Mouse (Mus musculus): Measurements from ENCODE around the gene Fam234b. TPM values are rescaled to one million over a fixed set of nuclear protein-coding genes. Genes with fewer than 3 reads are reported as not detected.
A peak's percentile ranks its signal among the peaks of the same experiment; 100 is the strongest.

Gene Fam234b
- polyA plus RNA-seq, 1 experiment from 2014 or later, result 34.2 TPM

GRCm38 (mm10) chr6:135211169-135211568, 13.4 kb downstream of the Fam234b start:
- DNase-seq (ENCODE audit: low spot score), result no peak
- no peak overlapping the region for H3K4me3 ChIP-seq (ENCODE audit: low read depth, low read length)
- H3K4me1 ChIP-seq (replicated peaks; ENCODE audit: control insufficient read depth, insufficient read depth, low read length), result peaks cover 14% of the 10 kb centered on the region
- H3K27ac ChIP-seq (ENCODE audit: low read depth, low read length), result no peak overlapping the region
- H3K9me3 ChIP-seq (ENCODE audit: control insufficient read depth, low read length), result no peaks in the 10 kb centered on the region
- ATAC-seq (replicated peaks; ENCODE audit: low FRiP score), result peak; percentile 82
- H3K36me3 ChIP-seq (ENCODE audit: control insufficient read depth, insufficient read depth, low read length), result peaks cover 7% of the 10 kb centered on the region; the same call in 1 of the 2 replicates
- H3K27me3 ChIP-seq (replicated peaks; ENCODE audit: control insufficient read depth, insufficient read depth, low read length), result no peaks in the 10 kb centered on the region
- 55% methylated on average over 7 of the region's 7 CpGs for WGBS
- H3K9ac ChIP-seq (ENCODE audit: low read depth, low read length), result peak overlapping the region; percentile 27; the same call in 1 of the 2 replicates
- peak overlapping the region; percentile 42 for H3K4me2 ChIP-seq

DNA sequence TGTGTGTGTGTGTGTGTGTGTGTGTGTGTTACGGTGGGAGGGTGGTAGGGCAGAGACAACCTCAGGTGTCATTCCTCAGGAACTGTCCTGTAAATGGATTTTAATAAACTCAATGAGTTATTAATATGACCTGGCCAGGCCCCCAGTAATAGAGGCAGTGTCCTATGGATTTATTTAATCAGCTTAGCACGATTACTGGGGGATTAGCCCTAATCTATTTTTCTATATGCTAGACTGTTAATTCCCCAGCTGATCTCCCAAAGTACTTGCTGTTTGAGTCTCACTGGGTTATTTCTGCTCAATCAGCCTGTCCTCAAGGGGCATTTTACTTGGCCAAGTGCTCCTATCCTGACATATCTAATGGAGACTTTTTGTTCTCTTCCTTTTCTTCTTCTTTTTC, 14.9 kb downstream of the Fam234b start:
- WGBS, result 82% methylated on average over 2 of the region's 2 CpGs

GRCm38 (mm10) chr6:135218330-135218729, 20.6 kb downstream of the Fam234b start:
- Histone ChIP-seq H3K36me3 (ENCODE audit: control insufficient read depth, insufficient read depth, low read length) (peaks cover 7% of the 10 kb centered on the region; the same call in 1 of the 2 replicates), H3K27ac (ENCODE audit: low read depth, low read length) (no peak overlapping the region)
- ATAC-seq (replicated peaks; ENCODE audit: low FRiP score), result no peak

More for the DNA sequence above, 14.9 kb downstream of the Fam234b start:
- Histone ChIP-seq H3K4me3 (ENCODE audit: low read depth, low read length) (no peak overlapping the region), H3K4me1 (replicated peaks; ENCODE audit: control insufficient read depth, insufficient read depth, low read length) (peaks cover 11% of the 10 kb centered on the region), H3K9me3 (ENCODE audit: control insufficient read depth, low read length) (no peaks in the 10 kb centered on the region), H3K36me3 (ENCODE audit: control insufficient read depth, insufficient read depth, low read length) (peaks cover 7% of the 10 kb centered on the region; the same call in 1 of the 2 replicates), H3K9ac (ENCODE audit: low read depth, low read length) (no peak overlapping the region), H3K27ac (ENCODE audit: low read depth, low read length) (no peak overlapping the region), H3K4me2 (no peak overlapping the region), H3K27me3 (replicated peaks; ENCODE audit: control insufficient read depth, insufficient read depth, low read length) (no peaks in the 10 kb centered on the region)
- DNase-seq (ENCODE audit: low spot score) (no peak), ATAC-seq (replicated peaks; ENCODE audit: low FRiP score) (no peak)

GRCm38 (mm10) chr6:135219916-135220315, 22.1 kb downstream of the Fam234b start:
- no peaks in the 10 kb centered on the region for H3K36me3 ChIP-seq (ENCODE audit: control insufficient read depth, insufficient read depth, low read length)
- H3K4me1 ChIP-seq (replicated peaks; ENCODE audit: control insufficient read depth, insufficient read depth, low read length), result no peaks in the 10 kb centered on the region
- H3K4me2 ChIP-seq, result no peak overlapping the region
- no peaks in the 10 kb centered on the region for H3K9me3 ChIP-seq (ENCODE audit: control insufficient read depth, low read length)
- no peak overlapping the region for H3K9ac ChIP-seq (ENCODE audit: low read depth, low read length)
- H3K27ac ChIP-seq (ENCODE audit: low read depth, low read length), result no peak overlapping the region
- ATAC-seq (replicated peaks; ENCODE audit: low FRiP score) (no peak), DNase-seq (ENCODE audit: low spot score) (no peak)
- no peak overlapping the region for H3K4me3 ChIP-seq (ENCODE audit: low read depth, low read length)
- WGBS, result 90% methylated on average over 5 of the region's 5 CpGs
- no peaks in the 10 kb centered on the region for H3K27me3 ChIP-seq (replicated peaks; ENCODE audit: control insufficient read depth, insufficient read depth, low read length)

More at GRCm38 (mm10) chr6:135218330-135218729, 20.6 kb downstream of the Fam234b start:
- no peak overlapping the region for H3K4me3 ChIP-seq (ENCODE audit: low read depth, low read length)
- no peaks in the 10 kb centered on the region for H3K9me3 ChIP-seq (ENCODE audit: control insufficient read depth, low read length)
- no peaks in the 10 kb centered on the region for H3K4me1 ChIP-seq (replicated peaks; ENCODE audit: control insufficient read depth, insufficient read depth, low read length)
- H3K9ac ChIP-seq (ENCODE audit: low read depth, low read length), result no peak overlapping the region
- no peak for DNase-seq (ENCODE audit: low spot score)
- WGBS, result 55% methylated on average over 8 of the region's 8 CpGs
- no peaks in the 10 kb centered on the region for H3K27me3 ChIP-seq (replicated peaks; ENCODE audit: control insufficient read depth, insufficient read depth, low read length)
- H3K4me2 ChIP-seq, result no peak overlapping the region

GRCm38 (mm10) chr6:135223786-135224416, 26.1 kb downstream of the Fam234b start:
- H3K4me1 ChIP-seq (replicated peaks; ENCODE audit: control insufficient read depth, insufficient read depth, low read length), result peaks cover 7% of the 10 kb centered on the region; the same call in 1 of the 2 replicates
- DNase-seq (ENCODE audit: low spot score) (no peak), ATAC-seq (replicated peaks; ENCODE audit: low FRiP score) (no peak)
- H3K36me3 ChIP-seq (ENCODE audit: control insufficient read depth, insufficient read depth, low read length), result 0 out of 2 replicates have a peak, but pooled peaks cover 2% of the 10 kb centered on the region
- no peak overlapping the region for H3K27ac ChIP-seq (ENCODE audit: low read depth, low read length)
- no peak overlapping the region for H3K4me2 ChIP-seq
- no peaks in the 10 kb centered on the region for H3K27me3 ChIP-seq (replicated peaks; ENCODE audit: control insufficient read depth, insufficient read depth, low read length)
- 67% methylated on average over 6 of the region's 6 CpGs for WGBS
- H3K9ac ChIP-seq (ENCODE audit: low read depth, low read length), result no peak overlapping the region
- H3K4me3 ChIP-seq (ENCODE audit: low read depth, low read length), result no peak overlapping the region
- no peaks in the 10 kb centered on the region for H3K9me3 ChIP-seq (ENCODE audit: control insufficient read depth, low read length)

DNA sequence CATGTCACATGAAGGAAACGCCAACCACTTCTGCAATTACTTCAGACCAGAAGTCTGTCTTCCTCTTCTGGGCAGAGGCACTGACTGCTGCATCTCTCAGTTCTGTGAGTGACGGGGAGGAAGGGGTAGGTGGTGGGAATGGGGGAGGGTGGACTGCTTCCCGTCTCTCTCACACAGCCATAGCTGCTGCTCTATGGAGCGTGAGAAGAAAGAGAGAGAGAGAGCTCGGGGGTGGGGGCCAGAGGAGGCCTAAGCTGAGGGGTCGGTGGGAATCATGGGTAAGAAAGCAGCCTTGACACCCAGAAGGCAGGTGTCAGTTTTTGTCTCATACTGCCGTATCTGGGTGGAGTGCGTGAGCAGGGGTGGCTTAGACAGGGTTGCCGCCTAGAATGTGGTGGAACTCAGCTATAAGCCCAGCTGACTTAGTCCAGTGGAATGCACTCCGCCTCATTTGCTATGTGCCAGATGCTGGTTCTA, 30.7 kb downstream of the Fam234b start:
- Histone ChIP-seq H3K9ac (ENCODE audit: low read depth, low read length) (no peak overlapping the region), H3K4me1 (replicated peaks; ENCODE audit: control insufficient read depth, insufficient read depth, low read length) (peaks cover 11% of the 10 kb centered on the region; the same call in 1 of the 2 replicates), H3K27me3 (replicated peaks; ENCODE audit: control insufficient read depth, insufficient read depth, low read length) (no peaks in the 10 kb centered on the region), H3K36me3 (ENCODE audit: control insufficient read depth, insufficient read depth, low read length) (0 out of 2 replicates have a peak, but pooled peaks cover 2% of the 10 kb centered on the region), H3K9me3 (ENCODE audit: control insufficient read depth, low read length) (no peaks in the 10 kb centered on the region), H3K27ac (ENCODE audit: low read depth, low read length) (no peak overlapping the region), H3K4me3 (ENCODE audit: low read depth, low read length) (no peak overlapping the region), H3K4me2 (no peak overlapping the region)
- 54% methylated on average over 10 of the region's 10 CpGs for WGBS
- DNase-seq (ENCODE audit: low spot score) (no peak), ATAC-seq (replicated peaks; ENCODE audit: low FRiP score) (peak; percentile 42; the same call in 1 of the 2 replicates)

GRCm38 (mm10) chr6:135230586-135230985, 32.8 kb downstream of the Fam234b start:
- Histone ChIP-seq H3K9ac (ENCODE audit: low read depth, low read length) (no peak overlapping the region), H3K27me3 (replicated peaks; ENCODE audit: control insufficient read depth, insufficient read depth, low read length) (no peaks in the 10 kb centered on the region), H3K4me3 (ENCODE audit: low read depth, low read length) (no peak overlapping the region), H3K27ac (ENCODE audit: low read depth, low read length) (no peak overlapping the region), H3K4me1 (replicated peaks; ENCODE audit: control insufficient read depth, insufficient read depth, low read length) (peaks cover 11% of the 10 kb centered on the region; the same call in 1 of the 2 replicates), H3K36me3 (ENCODE audit: control insufficient read depth, insufficient read depth, low read length) (peaks cover 2% of the 10 kb centered on the region; the same call in 1 of the 2 replicates), H3K4me2 (no peak overlapping the region), H3K9me3 (ENCODE audit: control insufficient read depth, low read length) (no peaks in the 10 kb centered on the region)
- no peak for DNase-seq (ENCODE audit: low spot score)
- 92% methylated on average over 6 of the region's 6 CpGs for WGBS
- ATAC-seq (replicated peaks; ENCODE audit: low FRiP score), result no peak

- DNase-seq (ENCODE audit: low spot score) (no peak), ATAC-seq (replicated peaks; ENCODE audit: low FRiP score) (no peak)
- Histone ChIP-seq H3K27ac (ENCODE audit: low read depth, low read length) (no peak overlapping the region), H3K9me3 (ENCODE audit: control insufficient read depth, low read length) (no peaks in the 10 kb centered on the region), H3K27me3 (replicated peaks; ENCODE audit: control insufficient read depth, insufficient read depth, low read length) (no peaks in the 10 kb centered on the region), H3K36me3 (ENCODE audit: control insufficient read depth, insufficient read depth, low read length) (no peaks in the 10 kb centered on the region; the same call in 1 of the 2 replicates), H3K4me2 (no peak overlapping the region), H3K9ac (ENCODE audit: low read depth, low read length) (no peak overlapping the region), H3K4me3 (ENCODE audit: low read depth, low read length) (no peak overlapping the region), H3K4me1 (replicated peaks; ENCODE audit: control insufficient read depth, insufficient read depth, low read length) (peaks cover 11% of the 10 kb centered on the region; the same call in 1 of the 2 replicates)
- 81% methylated on average over 12 of the region's 12 CpGs for WGBS
These were observed 34.8 kb downstream of the Fam234b start for GRCm38 (mm10) chr6:135232443-135233182.
